Mouse (Mus musculus) lung, embryonic 15.5 days (tissue): ENCODE data around the gene Olfr304. TPM values are rescaled to one million over a fixed set of nuclear protein-coding genes. Genes with fewer than 3 reads are reported as not detected.
"Not testable (repeated sequence)": the region's sequence is repeated elsewhere in the genome, so short reads cannot be mapped to it uniquely, and the experiment has no call there.

Experiments used
- ATAC-seq: fragments of 200-750 bp; cut with Nextera tagmentation; 2 replicates; pipeline ENCODE4 v1.8.0; 2017; ENCODE audit warnings: moderate number of reproducible peaks, borderline replicate concordance; ENCODE audit not compliant: low FRiP score, low TSS enrichment; ENCODE audit errors: extremely low read depth
- H3K27ac ChIP-seq: fragments of 300-500 bp; sonication (generic); 2 replicates; pipeline ENCODE4 v1.5.1; 2015; ENCODE audit warnings: moderate library complexity, mild to moderate bottlenecking, inconsistent platforms
- H3K27me3 ChIP-seq: fragments of 300-500 bp; sonication (generic); 2 replicates; pipeline ENCODE4 v1.6.1; 2015; ENCODE audit warnings: inconsistent platforms
- H3K36me3 ChIP-seq: fragments of 300-500 bp; sonication (generic); 2 replicates; pipeline ENCODE4 v1.6.1; 2015; ENCODE audit warnings: inconsistent platforms
- H3K4me1 ChIP-seq: fragments of 300-500 bp; sonication (generic); 2 replicates; pipeline ENCODE4 v1.6.1; 2015; ENCODE audit warnings: inconsistent platforms
- H3K4me2 ChIP-seq: fragments of 300-500 bp; sonication (generic); 2 replicates; pipeline ENCODE4 v1.6.1; 2015; ENCODE audit warnings: inconsistent platforms, mild to moderate bottlenecking, moderate library complexity
- H3K4me3 ChIP-seq: fragments of 300-500 bp; sonication (generic); 2 replicates; pipeline ENCODE4 v1.5.1; 2015; ENCODE audit warnings: mild to moderate bottlenecking, inconsistent platforms
- H3K9ac ChIP-seq: fragments of 300-500 bp; sonication (generic); 2 replicates; pipeline ENCODE4 v1.6.1; 2015; ENCODE audit warnings: inconsistent platforms
- H3K9me3 ChIP-seq: fragments of 300-500 bp; sonication (generic); 2 replicates; pipeline ENCODE4 v1.6.1; 2016; ENCODE audit warnings: inconsistent platforms
- WGBS: fragments of 180-500 bp; shearing (Covaris S2); methylation state at CpG from one replicate; pipeline ENCODE4 v1.1.7; 2015; 5-methylcytosine and 5-hydroxymethylcytosine counted together
- polyA plus RNA-seq: library from polyadenylated mRNA; unstranded; fragments of >200 nt; fragmentation: Nextera tagmentation; extraction: Ambion mirVana; gene quantifications from 2 replicates; pipeline ENCODE4 v1.2.1, GENCODE M21; 2015

Gene Olfr304
- not detected in 2 replicates for polyA plus RNA-seq

- H3K27me3 ChIP-seq: no peaks in the 10 kb centered on the region
- no peak within 1 kb of the TSS for H3K9ac ChIP-seq
- no peak within 1 kb of the TSS for H3K4me3 ChIP-seq
- no peak within 1 kb of the TSS for H3K4me2 ChIP-seq
- H3K36me3 ChIP-seq: no peaks in the 10 kb centered on the region
- H3K9me3 ChIP-seq: no peaks in the 10 kb centered on the region
- H3K4me1 ChIP-seq: no peaks in the 10 kb centered on the region
- WGBS: 50% methylated on average over 1 of the region's 1 CpGs
- no peak within 1 kb of the TSS for H3K27ac ChIP-seq
- ATAC-seq: no peak
These were observed at the start of gene Olfr304 for GRCm38 (mm10) chr7:86386558-86386957. Gene Olfr304, minus strand, starts transcription at chr7:86386658.

GRCm38 (mm10) chr7:86403546-86403945 lies 17.1 kb upstream of the Olfr304 start, which contains the start of gene Olfr301:
Gene Olfr301, plus strand, starts transcription at chr7:86403846.
- no peak within 1 kb of the TSS for H3K27ac ChIP-seq
- no peak for ATAC-seq
- no peak within 1 kb of the TSS for H3K9ac ChIP-seq
- no peaks in the 10 kb centered on the region for H3K4me1 ChIP-seq
- no peaks in the 10 kb centered on the region for H3K36me3 ChIP-seq
- no peaks in the 10 kb centered on the region for H3K27me3 ChIP-seq
- no peaks in the 10 kb centered on the region for H3K9me3 ChIP-seq
- no peak within 1 kb of the TSS for H3K4me2 ChIP-seq
- H3K4me3 ChIP-seq: no peak within 1 kb of the TSS
- WGBS: 75% methylated on average over 2 of the region's 2 CpGs

GRCm38 (mm10) chr7:86397689-86398088 lies 11.2 kb upstream of the Olfr304 start, which contains the start of gene Olfr303:
Gene Olfr303, minus strand, starts transcription at chr7:86397789.
- no peak within 1 kb of the TSS for H3K4me3 ChIP-seq
- ATAC-seq: no peak

GRCm38 (mm10) chr7:86385769-86386168 lies 689 bp downstream of the Olfr304 start:
- WGBS: 62% methylated on average over 3 of the region's 3 CpGs
- no peak overlapping the region for H3K4me2 ChIP-seq

More at GRCm38 (mm10) chr7:86397689-86398088, 11.2 kb upstream of the Olfr304 start, which contains the start of gene Olfr303:
- no peaks in the 10 kb centered on the region for H3K36me3 ChIP-seq
- no peak within 1 kb of the TSS for H3K9ac ChIP-seq
- no peak within 1 kb of the TSS for H3K27ac ChIP-seq
- H3K9me3 ChIP-seq: no peaks in the 10 kb centered on the region
- H3K4me2 ChIP-seq: no peak within 1 kb of the TSS
- no peaks in the 10 kb centered on the region for H3K4me1 ChIP-seq
- no peaks in the 10 kb centered on the region for H3K27me3 ChIP-seq

GRCm38 (mm10) chr7:86366828-86367227 lies 19.6 kb downstream of the Olfr304 start, which contains the start of gene Olfr305:
Gene Olfr305, minus strand, starts transcription at chr7:86366928.
- H3K9me3 ChIP-seq: no peaks in the 10 kb centered on the region
- no peak within 1 kb of the TSS for H3K27ac ChIP-seq
- ATAC-seq: no peak
- no peaks in the 10 kb centered on the region for H3K27me3 ChIP-seq
- H3K4me3 ChIP-seq: no peak within 1 kb of the TSS
- no peaks in the 10 kb centered on the region for H3K4me1 ChIP-seq
- WGBS: 77% methylated on average over 1 of the region's 1 CpGs
- H3K9ac ChIP-seq: no peak within 1 kb of the TSS
- no peak within 1 kb of the TSS for H3K4me2 ChIP-seq
- no peaks in the 10 kb centered on the region for H3K36me3 ChIP-seq

More at GRCm38 (mm10) chr7:86385769-86386168, 689 bp downstream of the Olfr304 start:
- H3K27ac ChIP-seq: no peak overlapping the region
- no peak overlapping the region for H3K4me3 ChIP-seq
- no peak overlapping the region for H3K9ac ChIP-seq
- H3K36me3 ChIP-seq: no peaks in the 10 kb centered on the region
- no peak for ATAC-seq
- no peaks in the 10 kb centered on the region for H3K4me1 ChIP-seq
- no peaks in the 10 kb centered on the region for H3K27me3 ChIP-seq
- no peaks in the 10 kb centered on the region for H3K9me3 ChIP-seq

- H3K36me3 ChIP-seq, H3K4me2 ChIP-seq, H3K27me3 ChIP-seq, H3K27ac ChIP-seq, H3K4me3 ChIP-seq, ATAC-seq, H3K9me3 ChIP-seq, H3K4me1 ChIP-seq, H3K9ac ChIP-seq: not testable (repeated sequence)
- 82% methylated on average over 9 of the region's 9 CpGs for WGBS
These were observed 40.2 kb downstream of the Olfr304 start for GRCm38 (mm10) chr7:86346296-86346695.

GRCm38 (mm10) chr7:86344253-86344652 lies 42.2 kb downstream of the Olfr304 start:
- WGBS: 59% methylated on average over 3 of the region's 3 CpGs
- H3K9me3 ChIP-seq: no peaks in the 10 kb centered on the region
- no peaks in the 10 kb centered on the region for H3K36me3 ChIP-seq
- H3K27ac ChIP-seq: no peak overlapping the region
- ATAC-seq: no peak
- H3K9ac ChIP-seq: no peak overlapping the region
- no peak overlapping the region for H3K4me2 ChIP-seq
- H3K27me3 ChIP-seq: no peaks in the 10 kb centered on the region
- H3K4me1 ChIP-seq: no peaks in the 10 kb centered on the region
- no peak overlapping the region for H3K4me3 ChIP-seq

GRCm38 (mm10) chr7:86342881-86343565 lies 43.4 kb downstream of the Olfr304 start:
- Histone ChIP-seq H3K9me3 (no peaks in the 10 kb centered on the region), H3K4me2 (no peak overlapping the region), H3K9ac (no peak overlapping the region), H3K27me3 (no peaks in the 10 kb centered on the region), H3K36me3 (no peaks in the 10 kb centered on the region), H3K4me1 (no peaks in the 10 kb centered on the region), H3K27ac (no peak overlapping the region), H3K4me3 (no peak overlapping the region)
- WGBS: 70% methylated on average over 14 of the region's 14 CpGs
- ATAC-seq: no peak

GRCm38 (mm10) chr7:86337486-86337885 lies 49.0 kb downstream of the Olfr304 start, which contains the start of gene Olfr307:
Gene Olfr307, minus strand, starts transcription at chr7:86337586.
- H3K4me1 ChIP-seq: no peaks in the 10 kb centered on the region
- ATAC-seq: no peak
- H3K4me3 ChIP-seq: no peak within 1 kb of the TSS
- H3K4me2 ChIP-seq: no peak within 1 kb of the TSS
- H3K36me3 ChIP-seq: no peaks in the 10 kb centered on the region
- H3K9me3 ChIP-seq: no peaks in the 10 kb centered on the region
- 69% methylated on average over 1 of the region's 1 CpGs for WGBS
- H3K27me3 ChIP-seq: no peaks in the 10 kb centered on the region
- no peak within 1 kb of the TSS for H3K9ac ChIP-seq
- H3K27ac ChIP-seq: no peak within 1 kb of the TSS

Other genes with a start within 250 kb of the Olfr304 start
- gene Vmn2r75, start 214.9 kb downstream of the Olfr304 start, polyA plus RNA-seq: not detected in 2 replicates
- gene Vmn2r76, start 140.3 kb downstream of the Olfr304 start, polyA plus RNA-seq: not detected in 2 replicates
- not detected in 2 replicates for gene Olfr310, start 109.5 kb downstream of the Olfr304 start, polyA plus RNA-seq
- gene Olfr309, start 73.0 kb downstream of the Olfr304 start, polyA plus RNA-seq: not detected in 2 replicates
- not detected in 2 replicates for gene Olfr308, start 61.0 kb downstream of the Olfr304 start, polyA plus RNA-seq
- not detected in 2 replicates for gene Olfr307, start 49.1 kb downstream of the Olfr304 start, polyA plus RNA-seq
- not detected in 2 replicates for gene Olfr305, start 19.7 kb downstream of the Olfr304 start, polyA plus RNA-seq
- gene Olfr303, start 11.1 kb upstream of the Olfr304 start, polyA plus RNA-seq: not detected in 2 replicates
- not detected in 2 replicates for gene Olfr301, start 17.2 kb upstream of the Olfr304 start, polyA plus RNA-seq
- gene Olfr299, start 73.3 kb upstream of the Olfr304 start, polyA plus RNA-seq: not detected in 2 replicates
- gene Olfr298, start 105.8 kb upstream of the Olfr304 start, polyA plus RNA-seq: not detected in 2 replicates
- not detected in 2 replicates for gene Olfr297, start 133.3 kb upstream of the Olfr304 start, polyA plus RNA-seq
- not detected in 2 replicates for gene Olfr295, start 197.2 kb upstream of the Olfr304 start, polyA plus RNA-seq
- not detected in 2 replicates for gene Olfr294, start 230.0 kb upstream of the Olfr304 start, polyA plus RNA-seq